Mouse (Mus musculus) kidney, postnatal 4 days (tissue): ENCODE results near the gene Abtb2.

ENCODE experiments used
- DNase-seq, 2 experiments: peaks; one replicate each; pipeline ENCODE4 v3.0.0; 2021; ENCODE audit warnings: mixed read lengths in 2 of 2

Gene Abtb2

DNA sequence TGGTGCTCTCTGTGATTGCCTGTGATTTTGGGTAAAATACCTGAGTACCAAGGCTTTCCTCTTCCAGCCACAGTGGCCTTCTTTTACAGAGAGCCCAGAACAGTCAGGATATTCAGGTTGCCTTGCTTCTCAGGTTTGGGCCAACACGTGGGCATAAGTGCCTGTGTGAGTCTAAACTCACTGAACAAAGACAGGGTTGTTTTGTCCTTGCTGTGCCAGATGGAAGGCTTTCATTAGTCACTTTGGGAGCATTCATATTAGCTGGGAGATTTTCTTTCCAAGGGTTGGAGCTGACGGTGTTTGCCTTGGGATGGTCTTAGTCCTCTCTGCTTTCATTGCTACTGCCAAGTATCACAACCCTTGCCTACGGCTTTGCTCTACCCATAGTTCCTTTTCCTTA is 20.3 kb downstream of the Abtb2 start:
- no peak for DNase-seq

DNA sequence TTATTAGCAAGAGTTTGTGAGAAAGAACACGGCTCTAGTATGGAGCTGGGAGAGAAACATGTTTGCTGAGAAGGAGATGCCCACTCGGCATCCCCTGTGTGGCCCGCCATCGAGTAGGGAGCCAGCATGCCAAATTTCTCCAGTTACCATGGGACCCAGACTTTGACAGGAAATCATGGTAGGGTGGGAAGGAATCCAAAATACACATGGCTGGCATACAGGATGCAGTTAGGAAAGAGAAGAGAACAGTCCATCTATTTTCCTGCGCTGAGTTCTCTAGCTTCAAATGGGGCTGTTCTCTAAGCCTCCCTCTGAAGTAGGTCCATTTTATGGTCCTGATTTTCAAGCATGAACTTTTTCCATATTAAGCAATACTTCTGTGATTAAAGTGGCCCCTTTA is 22.7 kb downstream of the Abtb2 start:
- DNase-seq: no peak

DNA sequence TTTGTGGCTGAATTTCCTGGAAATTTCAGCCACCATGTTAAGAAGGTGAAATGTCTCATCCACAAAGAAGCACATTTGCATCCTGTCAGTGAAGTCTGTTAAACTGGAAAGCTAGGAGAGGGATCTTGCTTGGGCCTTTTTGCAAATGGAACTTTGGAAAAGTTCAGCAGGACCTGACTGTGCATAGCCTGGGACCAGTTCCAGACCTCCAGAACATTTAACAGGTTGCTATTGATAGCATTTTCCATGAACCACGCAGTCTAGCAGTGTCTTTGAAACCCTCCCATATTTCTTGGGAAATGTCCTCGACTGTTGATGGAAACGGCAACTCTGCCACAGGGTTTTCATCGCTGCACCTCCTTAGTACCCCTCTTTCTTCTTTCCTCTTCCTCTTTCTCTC is 23.3 kb downstream of the Abtb2 start:
- DNase-seq: no peak

DNA sequence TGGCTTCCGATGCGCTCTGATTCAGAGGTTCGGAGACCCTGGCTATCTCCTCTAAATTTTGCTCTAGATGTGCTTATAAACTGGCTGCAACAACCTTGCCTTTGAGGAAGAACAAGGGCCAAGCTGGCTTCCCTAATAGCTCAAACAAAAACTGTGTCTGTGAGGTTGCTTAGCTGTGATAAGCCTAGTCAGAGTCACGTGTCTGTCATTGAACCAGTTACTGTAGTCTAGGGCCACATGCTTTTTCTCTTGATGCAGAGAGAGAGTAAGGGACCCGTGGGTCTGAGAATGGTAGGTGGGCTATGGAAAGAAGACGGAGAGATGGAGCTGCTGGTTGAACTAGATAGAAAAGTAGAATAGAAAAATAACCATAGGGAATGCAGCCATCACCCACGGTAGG is 24.5 kb downstream of the Abtb2 start:
- DNase-seq: no peak

DNA sequence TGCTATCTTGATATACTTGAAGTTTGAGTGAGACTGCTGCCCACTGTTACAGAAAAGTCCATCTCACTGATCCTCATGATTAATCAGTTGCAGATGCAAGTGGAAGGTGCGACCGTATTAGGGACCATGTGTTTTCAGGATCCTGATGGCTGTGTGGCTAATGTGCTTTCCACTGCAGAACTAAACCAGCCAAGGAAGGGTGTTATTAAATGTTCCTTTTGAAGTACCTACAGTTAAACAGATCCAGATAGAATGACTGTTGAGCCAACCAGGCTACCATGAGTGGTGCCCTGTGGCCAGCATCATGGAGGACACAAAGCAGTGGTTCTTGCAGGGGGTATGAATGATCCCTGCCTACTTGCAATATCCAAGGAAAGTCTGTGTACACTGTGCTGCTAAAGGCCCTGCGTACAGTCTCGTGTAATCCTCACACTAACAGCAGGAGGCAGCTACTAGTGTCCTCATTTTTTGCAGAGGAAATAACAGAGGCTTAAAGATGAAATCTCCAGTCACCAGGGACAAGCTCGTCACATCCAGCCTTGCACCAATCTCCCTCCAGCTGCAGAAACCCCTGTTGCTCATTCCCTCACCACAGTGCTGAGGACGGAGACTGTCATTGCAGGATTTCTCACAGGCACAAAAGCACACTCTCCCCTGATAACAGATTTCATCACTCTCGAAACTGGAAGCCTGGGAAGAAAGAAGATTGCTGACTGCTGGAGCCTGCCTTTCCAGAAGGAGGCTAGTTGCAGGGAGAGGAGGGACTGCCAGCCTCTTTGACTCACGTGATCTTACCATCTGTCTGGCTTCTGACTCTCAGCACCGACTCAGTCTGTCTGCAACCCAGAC is 25.9 kb downstream of the Abtb2 start:
- no peak for DNase-seq

DNA sequence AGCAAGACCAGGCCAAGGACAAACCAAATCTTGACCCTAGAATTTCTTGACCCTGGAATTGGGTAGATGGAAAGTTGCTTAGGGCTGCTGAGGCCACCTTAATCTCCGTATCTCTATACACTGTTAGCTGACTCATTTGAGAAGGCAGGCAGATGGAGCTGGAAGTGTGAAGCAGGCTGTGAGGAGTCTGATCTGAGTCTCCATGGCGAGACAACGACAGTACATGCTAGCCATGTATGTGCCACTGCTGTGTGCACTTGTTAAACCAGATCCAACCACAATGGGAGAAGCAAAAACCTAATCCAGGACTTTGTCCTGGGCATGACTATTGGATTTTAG is 26.4 kb downstream of the Abtb2 start:
- DNase-seq: no peak

DNA sequence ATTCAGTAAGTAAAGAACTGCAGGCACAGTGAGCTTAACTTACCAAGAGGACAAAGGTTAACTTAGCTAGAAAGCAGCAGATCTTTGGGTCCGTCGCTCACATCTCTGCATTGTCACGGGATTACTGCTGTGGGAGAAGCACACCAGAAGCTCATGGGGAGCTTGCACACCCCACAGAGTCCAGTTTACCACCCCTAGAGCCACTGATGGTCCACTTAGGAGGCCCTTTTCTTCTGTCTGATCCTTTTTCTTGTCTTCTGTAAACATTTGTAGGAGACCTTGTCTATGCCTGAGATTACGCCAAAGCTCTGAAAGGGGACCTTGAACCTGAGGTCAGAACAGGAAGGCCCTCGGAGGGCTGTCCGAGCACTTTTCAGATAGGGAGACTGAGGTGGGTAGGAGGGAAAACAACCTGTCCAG is 28.5 kb downstream of the Abtb2 start:
- peak in 1 of 2 experiments; percentile 41 for DNase-seq

DNA sequence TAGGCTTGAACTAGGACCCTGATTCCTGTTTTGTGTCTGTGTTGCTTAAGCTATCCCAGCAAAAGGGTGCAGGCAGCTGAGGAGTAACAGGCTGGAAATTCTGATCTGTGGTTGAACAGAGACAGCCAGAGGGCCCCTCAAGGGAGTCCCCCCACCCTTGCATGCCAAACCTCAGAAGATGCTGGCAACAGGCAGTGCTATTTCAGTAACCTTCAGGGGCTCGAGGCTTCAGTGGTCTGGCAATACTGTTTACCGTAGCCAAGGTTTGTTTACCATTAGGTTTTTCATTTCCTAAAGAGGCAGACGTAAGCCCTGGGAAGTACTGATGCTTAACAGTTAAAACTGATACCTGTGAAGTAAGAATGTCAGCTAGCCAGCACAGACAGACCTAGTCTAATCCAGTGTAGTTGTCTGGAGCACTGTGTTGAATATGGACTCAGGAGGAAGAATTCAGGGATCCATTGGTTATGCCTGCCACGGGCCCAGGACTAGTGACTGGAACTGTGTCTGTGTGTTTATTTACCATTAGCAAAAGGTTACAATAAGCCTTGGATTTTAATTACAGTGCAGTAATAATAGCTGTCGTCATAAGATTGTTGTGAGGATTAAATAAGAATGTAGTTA is 29.0 kb downstream of the Abtb2 start:
- peak; percentile 43 to 62 for DNase-seq

DNA sequence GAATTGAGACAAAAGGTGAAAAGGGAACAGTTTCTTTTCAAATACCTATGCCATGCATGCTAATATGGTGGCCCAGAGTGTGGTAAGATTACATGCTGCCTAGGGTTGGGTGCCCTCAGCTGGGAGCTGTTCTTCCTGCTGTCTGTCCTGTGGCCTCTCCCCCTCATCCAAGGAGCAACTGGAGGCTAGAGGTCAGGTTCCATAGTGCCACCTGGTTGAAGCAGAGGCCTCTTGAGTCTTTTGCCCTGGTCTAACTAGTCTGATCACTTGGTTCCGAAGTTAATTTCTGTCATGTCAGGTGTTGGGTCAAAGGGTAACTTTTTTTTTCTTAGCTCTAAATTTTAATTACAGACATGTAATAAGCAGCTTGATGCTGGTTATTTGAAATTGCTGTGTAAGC is 33.2 kb downstream of the Abtb2 start:
- no peak for DNase-seq

DNA sequence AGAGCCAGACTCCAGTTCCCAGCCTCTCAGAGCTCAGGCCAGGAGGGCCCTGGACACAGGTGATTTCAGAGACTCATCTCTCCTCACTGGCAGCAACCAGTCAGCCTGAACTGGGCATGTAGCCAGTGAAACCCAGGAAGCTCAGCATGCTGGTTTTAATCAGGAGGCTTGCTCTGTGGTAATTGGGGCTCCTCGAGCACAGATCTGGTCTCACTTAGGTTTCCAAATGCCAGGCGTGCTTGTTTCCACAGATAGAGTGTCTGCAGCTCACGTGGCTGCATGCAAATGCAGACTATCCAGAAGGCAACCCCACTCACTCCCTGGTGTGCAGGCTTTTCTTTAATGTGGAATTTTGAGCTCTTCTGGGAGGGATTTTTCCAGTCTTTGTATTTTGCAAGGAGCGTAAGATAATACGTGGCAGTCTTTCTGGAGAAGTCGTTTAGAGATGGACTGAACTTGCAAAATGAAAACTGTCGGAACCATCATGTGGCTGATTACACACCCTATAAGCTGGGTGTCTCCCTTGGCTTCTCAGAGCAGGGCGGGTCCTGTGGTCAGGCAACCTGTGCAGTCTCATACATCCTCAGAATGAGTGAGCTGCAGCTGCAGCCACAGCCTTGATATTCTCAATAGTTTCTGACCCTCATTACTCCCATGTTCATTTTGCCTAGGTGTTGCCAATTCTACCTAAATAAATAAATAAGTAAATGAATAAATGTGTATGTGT is 34.2 kb downstream of the Abtb2 start:
- DNase-seq: peak; percentile 44 to 52

DNA sequence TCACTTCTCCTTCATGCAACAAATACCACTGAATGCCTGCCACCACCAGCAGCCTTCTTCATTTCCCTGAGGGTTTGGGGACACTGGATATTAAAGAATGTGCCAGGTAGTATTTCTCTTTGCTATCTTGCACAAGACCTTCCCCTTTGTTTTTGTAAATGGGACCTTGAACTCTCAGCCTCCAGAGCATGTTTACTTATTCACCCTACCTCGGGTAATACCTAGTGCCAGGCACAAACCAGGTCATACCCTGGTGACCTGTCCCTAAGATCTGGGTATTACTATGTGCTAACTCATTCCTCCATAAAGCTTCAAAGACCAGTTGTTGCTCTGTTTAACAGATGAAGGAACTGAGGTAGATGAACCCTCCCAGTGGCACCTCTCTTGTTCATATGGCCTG is 35.0 kb downstream of the Abtb2 start:
- DNase-seq: no peak

DNA sequence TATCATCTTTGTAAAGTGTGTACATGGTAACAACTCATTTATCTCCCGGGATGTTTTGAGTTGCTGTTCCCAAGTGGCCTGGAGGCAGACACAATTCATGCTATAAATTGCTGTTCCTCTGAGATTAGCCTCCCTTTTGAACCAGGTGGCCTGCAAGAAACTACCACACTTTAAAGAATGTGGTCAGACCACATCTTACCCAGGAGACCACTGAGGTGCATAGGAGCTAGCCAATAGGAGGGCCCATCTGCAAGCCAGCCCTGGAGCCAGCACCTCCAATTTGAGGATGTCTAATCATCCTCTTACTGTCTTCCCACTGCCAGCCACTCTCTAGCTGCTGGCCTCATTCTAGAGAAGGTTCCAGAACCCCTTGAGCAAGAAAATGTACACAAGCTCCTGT is 35.4 kb downstream of the Abtb2 start:
- DNase-seq: no peak

DNA sequence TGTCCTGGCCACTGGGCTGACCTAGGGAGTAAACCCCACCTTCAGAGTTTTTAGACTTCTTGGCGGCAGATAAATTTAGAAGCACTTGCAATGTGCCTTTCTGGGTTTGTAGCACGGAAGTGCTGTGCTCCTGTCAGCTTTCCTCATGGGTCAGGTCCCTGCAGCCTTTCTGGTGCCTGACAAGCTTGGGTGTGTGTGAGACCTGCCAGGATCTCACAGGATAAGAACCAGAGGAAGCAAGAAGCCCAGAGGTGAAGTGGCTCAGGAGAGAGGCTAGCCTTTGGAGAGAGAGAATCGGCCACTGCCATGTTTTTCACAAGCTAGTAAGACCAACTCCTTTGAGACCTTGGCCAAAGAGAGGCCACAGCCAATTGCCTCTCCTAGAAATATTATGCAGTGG is 37.1 kb downstream of the Abtb2 start:
- DNase-seq: no peak

DNA sequence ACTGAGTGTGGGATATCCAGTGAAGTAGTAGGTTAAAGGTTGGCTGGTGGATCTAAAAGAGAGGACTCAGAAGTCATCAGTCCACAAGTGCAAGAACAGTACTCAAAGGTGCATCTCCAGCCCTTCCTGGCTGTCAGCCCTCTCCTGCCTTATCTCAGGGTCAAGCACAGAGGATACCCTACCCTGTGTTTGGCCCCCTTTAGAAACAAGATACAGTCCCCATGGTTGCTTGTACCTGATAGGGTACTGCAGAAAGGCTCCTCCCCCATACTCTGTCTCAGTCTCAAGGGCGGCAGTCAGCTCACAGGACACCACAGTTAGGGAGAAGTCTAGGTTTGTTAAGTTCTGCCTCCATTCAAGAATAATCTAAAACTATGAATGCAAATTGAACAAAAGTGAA is 37.8 kb downstream of the Abtb2 start:
- no peak for DNase-seq

DNA sequence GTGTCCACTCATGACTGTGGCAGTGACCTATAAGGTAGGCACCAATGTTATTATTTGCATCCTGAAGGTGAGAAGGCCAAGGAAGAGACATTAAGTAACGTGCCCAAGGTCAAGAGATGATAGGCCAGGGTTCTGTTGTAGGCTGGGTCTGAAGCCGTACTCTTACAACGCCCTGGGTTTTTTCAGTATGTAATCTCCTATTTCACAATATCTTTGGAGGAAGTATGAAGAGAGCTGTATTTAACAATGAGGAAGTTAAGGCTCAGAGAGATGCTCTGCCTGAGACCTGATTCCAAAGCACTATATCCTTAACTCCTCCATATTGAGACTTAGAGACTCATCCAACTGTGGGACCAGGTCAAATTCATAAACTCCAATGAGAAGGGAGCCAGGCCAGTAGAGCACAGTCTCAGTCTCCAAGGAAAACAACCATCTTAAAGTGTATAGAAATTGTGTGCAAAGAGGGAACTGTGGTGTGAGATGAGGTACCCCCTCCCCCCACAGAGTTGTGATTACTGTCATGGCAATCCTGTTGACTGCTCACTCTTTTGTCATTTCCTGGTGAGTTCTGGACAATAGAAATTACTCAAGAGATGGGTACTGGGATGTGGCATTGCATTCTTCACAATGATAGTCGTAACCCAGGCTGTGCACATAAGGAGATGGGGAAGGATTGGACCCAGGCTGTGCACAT is 39.8 kb downstream of the Abtb2 start:
- no peak for DNase-seq

DNA sequence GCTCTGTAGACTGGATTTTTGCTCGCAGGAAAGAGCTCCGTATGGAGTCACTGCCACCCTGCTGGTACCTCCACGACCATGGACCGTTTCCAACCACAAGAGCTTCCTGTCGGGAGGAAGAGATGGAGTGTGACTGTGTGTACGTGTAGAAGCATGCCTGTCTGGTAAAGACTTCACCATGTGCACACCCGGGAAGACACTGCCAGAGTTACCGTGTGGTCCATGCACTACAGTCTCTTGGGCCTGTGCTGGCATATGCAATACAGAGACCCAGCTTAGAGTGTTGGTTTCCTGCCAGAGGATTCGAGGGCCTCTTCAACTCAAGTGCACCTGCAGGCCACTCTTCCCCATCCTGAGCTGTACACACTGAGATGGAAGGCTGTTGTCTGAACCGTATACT is 41.8 kb downstream of the Abtb2 start:
- DNase-seq: no peak

DNA sequence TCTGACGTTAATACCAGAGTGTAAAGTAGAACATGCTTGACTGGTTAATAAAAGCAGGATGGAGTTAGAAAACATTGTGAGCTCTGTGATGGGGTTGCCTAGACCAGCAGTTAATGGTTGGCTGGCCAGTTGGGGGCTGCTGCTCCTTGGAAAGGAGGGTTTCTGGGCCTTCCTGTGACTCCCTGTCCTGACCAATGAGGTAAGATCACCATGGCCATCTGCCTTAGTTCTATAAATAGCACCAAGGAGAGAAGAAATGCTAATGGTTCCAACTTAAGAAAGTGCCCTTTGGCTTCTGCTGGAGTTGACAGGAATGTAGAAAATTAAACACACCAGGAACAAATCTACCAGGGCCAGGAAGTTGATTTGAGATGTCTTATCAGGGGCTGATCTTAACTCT is 42.8 kb downstream of the Abtb2 start:
- DNase-seq: peak in 1 of 2 experiments; percentile 35

DNA sequence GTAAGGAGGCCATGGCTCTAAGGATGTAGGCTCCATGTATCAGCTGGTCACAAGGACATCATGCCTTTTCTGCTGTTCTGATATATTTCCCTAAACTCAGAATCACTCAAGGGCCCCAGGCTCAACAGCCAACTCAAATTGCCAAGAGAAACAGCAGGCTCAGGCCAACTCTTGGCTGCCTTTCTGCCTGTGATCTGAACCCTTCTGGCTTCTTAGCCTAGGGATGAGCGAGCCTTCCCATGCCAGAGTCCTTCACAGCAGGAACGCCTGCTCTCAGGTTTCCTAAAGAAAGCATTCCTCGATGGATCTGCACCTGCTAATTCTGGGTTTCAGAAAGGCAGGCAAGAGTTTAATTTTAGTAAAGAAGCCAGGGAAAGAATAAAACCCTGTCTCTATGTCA is 43.4 kb downstream of the Abtb2 start:
- DNase-seq: no peak

DNA sequence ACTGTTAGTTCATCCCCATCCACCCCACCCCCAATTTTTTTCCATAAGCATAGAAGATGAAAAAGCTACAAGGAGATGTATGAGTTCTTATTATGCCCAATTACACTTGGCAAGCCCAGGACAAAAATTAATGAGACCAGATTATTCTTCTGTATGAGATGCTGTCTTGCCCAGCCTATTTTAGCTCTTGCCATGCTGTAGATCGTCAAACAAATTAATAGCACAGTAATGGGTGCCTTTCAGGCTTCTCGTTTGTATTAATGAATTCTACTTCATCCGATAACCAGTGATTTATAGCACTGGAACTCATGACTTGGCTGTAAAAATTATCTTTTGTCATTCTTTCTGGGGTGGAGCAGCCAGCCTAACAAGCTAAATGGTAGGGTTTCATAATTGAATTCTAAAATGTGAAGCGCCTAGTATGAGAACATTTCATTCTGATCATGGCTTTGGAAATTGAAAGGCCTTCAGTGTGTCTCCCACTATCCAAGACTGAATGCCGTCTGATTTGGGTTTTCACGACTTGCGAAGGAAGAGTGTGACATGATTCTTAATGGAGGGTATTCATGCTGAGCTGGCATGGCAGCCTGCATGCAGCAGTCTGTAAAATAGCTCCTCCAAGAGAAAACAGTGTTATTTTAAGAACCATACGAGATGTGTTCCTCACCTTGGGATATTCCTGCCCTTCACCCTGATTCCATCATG is 44.9 kb downstream of the Abtb2 start:
- no peak for DNase-seq

DNA sequence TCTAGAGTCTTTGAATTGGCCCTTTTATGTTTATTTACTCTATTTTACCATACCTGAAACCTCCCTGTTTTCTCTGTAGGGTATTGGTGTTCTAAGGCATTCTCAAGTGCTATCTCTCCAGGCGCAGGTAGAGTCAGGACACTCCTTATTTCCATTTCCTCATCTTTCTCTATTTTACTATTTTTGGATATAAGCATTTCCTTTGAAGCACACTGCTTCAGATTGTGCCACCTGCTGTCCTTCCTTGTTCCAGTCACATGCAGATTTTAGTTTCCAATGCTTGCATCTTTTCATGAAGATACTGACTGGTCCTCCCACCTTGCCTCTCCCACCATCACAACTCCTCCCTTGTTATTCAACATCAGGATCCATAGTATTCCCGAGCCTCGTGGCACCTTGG is 47.8 kb downstream of the Abtb2 start:
- no peak for DNase-seq

DNA sequence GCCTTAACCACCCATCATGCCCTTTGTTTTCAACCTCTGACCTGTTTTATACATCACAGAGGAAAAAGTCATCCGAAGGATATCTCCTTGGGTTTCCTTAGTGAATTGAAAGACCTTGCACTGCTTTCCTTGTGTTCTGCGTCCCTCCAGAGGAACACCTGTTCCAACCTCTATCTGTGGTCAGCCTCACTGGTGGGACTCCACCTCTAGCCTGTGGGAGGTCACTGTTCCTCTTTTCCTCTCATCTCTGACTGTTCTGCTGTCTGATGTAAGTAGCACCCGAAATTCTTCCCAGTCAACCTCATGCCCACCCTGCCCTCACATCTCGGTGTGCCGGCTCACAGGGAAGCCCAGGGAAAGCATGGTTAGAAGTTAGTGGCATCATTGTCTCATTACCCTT is 48.9 kb downstream of the Abtb2 start:
- no peak for DNase-seq

DNA sequence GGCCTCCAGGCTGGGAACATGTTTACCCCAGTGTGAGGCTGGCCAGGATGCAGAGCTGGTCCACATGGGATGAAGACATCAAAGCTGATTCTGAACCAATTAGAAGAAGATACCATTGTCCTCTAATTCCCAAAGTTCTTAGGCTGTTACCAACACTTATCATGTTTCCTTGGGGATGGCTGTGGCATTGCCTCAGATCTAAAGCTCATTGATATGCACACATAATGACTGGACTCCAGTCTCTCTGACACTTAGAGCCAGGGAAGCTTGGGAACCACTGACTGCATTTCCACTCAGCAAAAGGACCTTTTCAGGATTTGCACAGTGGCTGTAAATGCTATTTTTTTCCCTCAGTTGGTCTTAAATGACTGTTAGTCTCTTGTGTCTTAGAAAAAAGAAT is 52.3 kb downstream of the Abtb2 start:
- DNase-seq: no peak

DNA sequence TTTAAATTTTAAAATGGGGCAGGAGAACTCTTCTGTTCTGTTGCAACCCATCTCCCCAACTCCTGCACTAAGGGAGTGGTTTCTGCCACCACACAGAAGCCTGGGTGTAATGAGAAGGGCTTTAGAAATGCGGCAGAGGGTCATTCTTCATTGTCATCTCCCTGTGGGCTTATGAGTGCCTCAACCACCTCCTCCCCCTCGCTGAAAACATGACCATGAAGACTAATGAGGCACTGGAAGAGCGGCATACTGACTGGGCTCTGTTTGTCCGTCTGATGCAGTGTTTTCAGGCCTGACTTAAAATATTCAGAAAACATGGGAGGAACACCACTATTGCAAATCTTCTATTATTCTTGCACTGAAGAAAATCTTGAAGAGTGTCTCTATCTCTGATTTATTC is 56.8 kb downstream of the Abtb2 start:
- no peak for DNase-seq
